Mouse (Mus musculus): ENCODE results near the gene Kcmf1. TPM values are rescaled to one million over a fixed set of nuclear protein-coding genes. Genes with fewer than 3 reads are reported as not detected.

Kcmf1 gene
- polyA plus RNA-seq, 1 experiment from 2014 or later: 37.6 TPM

GRCm38 (mm10) chr6:72797763-72798162 is 102.0 kb downstream of the Kcmf1 start:
- Histone ChIP-seq H3K27ac (replicated peaks) (no peak overlapping the region), H3K4me2 (replicated peaks) (no peak overlapping the region), H3K4me3 (no peak overlapping the region), H3K36me3 (no peaks in the 10 kb centered on the region), H3K4me1 (no peaks in the 10 kb centered on the region), H3K27me3 (no peaks in the 10 kb centered on the region), H3K9me3 (no peaks in the 10 kb centered on the region), H3K9ac (replicated peaks) (no peak overlapping the region)
- ATAC-seq (replicated peaks): no peak

- Histone ChIP-seq H3K9ac (replicated peaks) (no peak overlapping the region), H3K4me3 (no peak overlapping the region), H3K27me3 (no peaks in the 10 kb centered on the region), H3K4me1 (no peaks in the 10 kb centered on the region), H3K4me2 (replicated peaks) (no peak overlapping the region), H3K36me3 (no peaks in the 10 kb centered on the region), H3K9me3 (no peaks in the 10 kb centered on the region), H3K27ac (replicated peaks) (no peak overlapping the region)
- no peak for ATAC-seq (replicated peaks)
- WGBS: 65% methylated on average over 16 of the region's 16 CpGs
These were observed 104.3 kb downstream of the Kcmf1 start for GRCm38 (mm10) chr6:72795444-72795843.

- Histone ChIP-seq H3K4me3 (no peak overlapping the region), H3K9me3 (no peaks in the 10 kb centered on the region), H3K36me3 (no peaks in the 10 kb centered on the region), H3K9ac (replicated peaks) (no peak overlapping the region), H3K4me1 (no peaks in the 10 kb centered on the region), H3K27me3 (no peaks in the 10 kb centered on the region), H3K4me2 (replicated peaks) (no peak overlapping the region), H3K27ac (replicated peaks) (no peak overlapping the region)
- WGBS: 51% methylated on average over 7 of the region's 7 CpGs
- ATAC-seq (replicated peaks): no peak
These were observed 104.9 kb downstream of the Kcmf1 start for GRCm38 (mm10) chr6:72794870-72795269.

GRCm38 (mm10) chr6:72792641-72793040 is 107.1 kb downstream of the Kcmf1 start:
- no peak overlapping the region for H3K27ac ChIP-seq (replicated peaks)
- 91% methylated on average over 8 of the region's 8 CpGs for WGBS
- H3K27me3 ChIP-seq: 0 out of 2 replicates have a peak, but pooled peaks cover 6% of the 10 kb centered on the region
- H3K4me1 ChIP-seq: peaks cover 14% of the 10 kb centered on the region
- no peak overlapping the region for H3K4me2 ChIP-seq (replicated peaks)
- no peaks in the 10 kb centered on the region for H3K9me3 ChIP-seq
- H3K9ac ChIP-seq (replicated peaks): no peak overlapping the region
- ATAC-seq (replicated peaks): no peak
- H3K36me3 ChIP-seq: no peaks in the 10 kb centered on the region
- H3K4me3 ChIP-seq: no peak overlapping the region

Other genes with a start within 250 kb of the Kcmf1 start
- 6.2 and 6.9 TPM in 2 replicates for gene Tcf7l1, start 110.7 kb downstream of the Kcmf1 start, polyA plus RNA-seq (2015; fragmentation: Nextera tagmentation; extraction: Ambion mirVana)
- 4,419 and 4,667 TPM in 2 replicates for gene Tmsb10, start 58.8 kb upstream of the Kcmf1 start, polyA plus RNA-seq (2015; fragmentation: Nextera tagmentation; extraction: Ambion mirVana)

Measured in forebrain, embryonic 15.5 days (tissue).